Mouse (Mus musculus) liver, embryonic 16.5 days (tissue): ENCODE data around the gene Hfe. TPM values are rescaled to one million over a fixed set of nuclear protein-coding genes. Genes with fewer than 3 reads are reported as not detected.
A peak's percentile ranks its signal among the peaks of the same experiment; 100 is the strongest.
"Not testable (repeated sequence)": the region's sequence is repeated elsewhere in the genome, so short reads cannot be mapped to it uniquely, and the experiment has no call there.

Experiments
- ATAC-seq: fragments of 200-750 bp; cut with Nextera tagmentation; 2 replicates; pipeline ENCODE4 v1.8.0; 2017; ENCODE audit warnings: low read depth, mild to moderate bottlenecking, moderate number of reproducible peaks, moderate library complexity
- H3K27ac ChIP-seq: fragments of 300-500 bp; sonication (generic); 2 replicates; pipeline ENCODE4 v1.5.1; 2014; ENCODE audit warnings: mild to moderate bottlenecking, low read length
- H3K27me3 ChIP-seq: fragments of 300-500 bp; sonication (generic); 2 replicates; pipeline ENCODE4 v1.6.1; 2014; ENCODE audit warnings: low read depth, low read length, mixed read lengths; ENCODE audit not compliant: control insufficient read depth, insufficient read depth
- H3K36me3 ChIP-seq: fragments of 300-500 bp; sonication (generic); 2 replicates; pipeline ENCODE4 v1.6.1; 2014; ENCODE audit warnings: mild to moderate bottlenecking; ENCODE audit not compliant: control insufficient read depth, insufficient read depth
- H3K4me1 ChIP-seq: fragments of 300-500 bp; sonication (generic); 2 replicates; pipeline ENCODE4 v1.6.1; 2014; ENCODE audit warnings: low read depth, low read length, mixed read lengths; ENCODE audit not compliant: control insufficient read depth
- H3K4me2 ChIP-seq: fragments of 300-500 bp; sonication (generic); 2 replicates; pipeline ENCODE4 v1.6.1; 2014; ENCODE audit warnings: low read depth, low read length, mixed read lengths
- H3K4me3 ChIP-seq: fragments of 300-500 bp; sonication (generic); 2 replicates; pipeline ENCODE4 v1.5.1; 2014; ENCODE audit warnings: low read depth, mild to moderate bottlenecking, low read length
- H3K9ac ChIP-seq: fragments of 300-500 bp; sonication (generic); 2 replicates; pipeline ENCODE4 v1.6.1; 2014; ENCODE audit warnings: low read depth, low read length
- H3K9me3 ChIP-seq: fragments of 300-500 bp; sonication (generic); replicated peaks from 2 replicates; pipeline ENCODE4 v1.6.1; 2016; ENCODE audit warnings: low read length; ENCODE audit not compliant: control insufficient read depth
- WGBS: fragments of 180-500 bp; shearing (Covaris S2); extraction: QIAGEN DNeasy Blood & Tissue Kit; methylation state at CpG from one replicate; pipeline ENCODE4 v1.1.7; 2014; ENCODE audit not compliant: insufficient replicate concordance; 5-methylcytosine and 5-hydroxymethylcytosine counted together
- polyA plus RNA-seq: library from polyadenylated mRNA; unstranded; fragments of >200 nt; fragmentation: Nextera tagmentation; extraction: Ambion mirVana; gene quantifications from 2 replicates; pipeline ENCODE4 v1.2.1, GENCODE M21; 2015

The Hfe gene
- polyA plus RNA-seq, 1 experiment from 2014 or later = 16.3 TPM

GRCm38 (mm10) chr13:23687181-23687580, 23.5 kb downstream of the Hfe start:
- ATAC-seq = no peak

GRCm38 (mm10) chr13:23685966-23686365, 24.7 kb downstream of the Hfe start:
- no peak for ATAC-seq
- H3K4me1 ChIP-seq = peaks cover 32% of the 10 kb centered on the region
- 32% methylated on average over 4 of the region's 4 CpGs for WGBS

More at GRCm38 (mm10) chr13:23687181-23687580, 23.5 kb downstream of the Hfe start:
- Histone ChIP-seq H3K4me2 (peak overlapping the region; percentile 47), H3K36me3 (peaks cover 5% of the 10 kb centered on the region; the same call in 1 of the 2 replicates), H3K4me1 (peaks cover 29% of the 10 kb centered on the region), H3K9me3 (no peaks in the 10 kb centered on the region), H3K27me3 (no peaks in the 10 kb centered on the region), H3K9ac (peak overlapping the region; percentile 25; the same call in 1 of the 2 replicates), H3K4me3 (peak overlapping the region; percentile 46), H3K27ac (no peak overlapping the region)
- 75% methylated on average over 4 of the region's 4 CpGs for WGBS

GRCm38 (mm10) chr13:23685121-23685861, 25.4 kb downstream of the Hfe start:
- H3K4me3 ChIP-seq = peak overlapping the region; percentile 61
- H3K27me3 ChIP-seq = no peaks in the 10 kb centered on the region
- ATAC-seq = no peak
- no peaks in the 10 kb centered on the region for H3K9me3 ChIP-seq
- H3K4me1 ChIP-seq = peaks cover 32% of the 10 kb centered on the region
- WGBS = 4% methylated on average over 15 of the region's 15 CpGs
- peak overlapping the region; percentile 64 for H3K9ac ChIP-seq
- H3K36me3 ChIP-seq = no peaks in the 10 kb centered on the region
- peak overlapping the region; percentile 99 for H3K27ac ChIP-seq
- peak overlapping the region; percentile 54 for H3K4me2 ChIP-seq

More at GRCm38 (mm10) chr13:23685966-23686365, 24.7 kb downstream of the Hfe start:
- Histone ChIP-seq H3K9me3 (no peaks in the 10 kb centered on the region), H3K4me3 (peak overlapping the region; percentile 61), H3K27me3 (no peaks in the 10 kb centered on the region), H3K4me2 (peak overlapping the region; percentile 54), H3K9ac (peak overlapping the region; percentile 64), H3K36me3 (no peaks in the 10 kb centered on the region), H3K27ac (peak overlapping the region; percentile 99)

- ATAC-seq = peak; percentile 17; the same call in 1 of the 2 replicates
- H3K27me3 ChIP-seq, H3K36me3 ChIP-seq, H3K9me3 ChIP-seq: not testable (repeated sequence)
- under 1% methylated on average over 13 of the region's 37 CpGs for WGBS
- peak overlapping the region; percentile 64 for H3K9ac ChIP-seq
- peaks cover 30% of the 10 kb centered on the region for H3K4me1 ChIP-seq
- peak overlapping the region; percentile 54 for H3K4me2 ChIP-seq
- peak overlapping the region; percentile 61 for H3K4me3 ChIP-seq
- peak overlapping the region; percentile 99 for H3K27ac ChIP-seq
Observed at GRCm38 (mm10) chr13:23684295-23684945, 26.2 kb downstream of the Hfe start.

GRCm38 (mm10) chr13:23683755-23684281, 26.8 kb downstream of the Hfe start, which contains the start of the genes Hist1h2ac and Hist1h2bc:
TSS of gene Hist1h2ac (minus strand) at chr13:23683948.
TSS of gene Hist1h2bc (plus strand) at chr13:23684199.
- Histone ChIP-seq H3K9me3 (no peaks in the 10 kb centered on the region), H3K4me3 (peak within 1 kb of the TSS; percentile 61), H3K4me1 (peaks cover 26% of the 10 kb centered on the region), H3K27me3 (no peaks in the 10 kb centered on the region), H3K27ac (peak within 1 kb of the TSS; percentile 99), H3K4me2 (peak within 1 kb of the TSS; percentile 73), H3K36me3 (no peaks in the 10 kb centered on the region), H3K9ac (peak within 1 kb of the TSS; percentile 80)
- peak; percentile 94 for ATAC-seq
- WGBS = under 1% methylated on average over 30 of the region's 32 CpGs

- H3K27me3 ChIP-seq, H3K9me3 ChIP-seq, ATAC-seq, H3K36me3 ChIP-seq: not testable (repeated sequence)
- Histone ChIP-seq H3K4me1 (peaks cover 22% of the 10 kb centered on the region), H3K9ac (peak overlapping the region; percentile 80), H3K27ac (peak overlapping the region; percentile 99), H3K4me2 (peak overlapping the region; percentile 73), H3K4me3 (peak overlapping the region; percentile 61)
- 10% methylated on average over 10 of the region's 30 CpGs for WGBS
Observed at GRCm38 (mm10) chr13:23682947-23683754, 27.5 kb downstream of the Hfe start.

- 4% methylated on average over 1 of the region's 1 CpGs for WGBS
- H3K27ac ChIP-seq = peak overlapping the region; percentile 99
- peak overlapping the region; percentile 61 for H3K4me3 ChIP-seq
- H3K27me3 ChIP-seq = no peaks in the 10 kb centered on the region
- H3K36me3 ChIP-seq = no peaks in the 10 kb centered on the region
- peak overlapping the region; percentile 73 for H3K4me2 ChIP-seq
- H3K4me1 ChIP-seq = peaks cover 22% of the 10 kb centered on the region
- peak overlapping the region; percentile 80 for H3K9ac ChIP-seq
- no peak for ATAC-seq
- no peaks in the 10 kb centered on the region for H3K9me3 ChIP-seq
Observed at GRCm38 (mm10) chr13:23682623-23682946, 28.1 kb downstream of the Hfe start.

GRCm38 (mm10) chr13:23681990-23682582, 28.6 kb downstream of the Hfe start:
- H3K4me2 ChIP-seq = peak overlapping the region; percentile 73
- H3K4me3 ChIP-seq = peak overlapping the region; percentile 61
- peaks cover 21% of the 10 kb centered on the region for H3K4me1 ChIP-seq
- no peaks in the 10 kb centered on the region for H3K36me3 ChIP-seq
- no peaks in the 10 kb centered on the region for H3K27me3 ChIP-seq
- H3K27ac ChIP-seq = peak overlapping the region; percentile 99
- no peak for ATAC-seq
- 58% methylated on average over 6 of the region's 6 CpGs for WGBS
- H3K9me3 ChIP-seq = no peaks in the 10 kb centered on the region
- H3K9ac ChIP-seq = peak overlapping the region; percentile 80
